Mouse (Mus musculus): ENCODE data around the gene Itga2.

Gene Itga2

DNA sequence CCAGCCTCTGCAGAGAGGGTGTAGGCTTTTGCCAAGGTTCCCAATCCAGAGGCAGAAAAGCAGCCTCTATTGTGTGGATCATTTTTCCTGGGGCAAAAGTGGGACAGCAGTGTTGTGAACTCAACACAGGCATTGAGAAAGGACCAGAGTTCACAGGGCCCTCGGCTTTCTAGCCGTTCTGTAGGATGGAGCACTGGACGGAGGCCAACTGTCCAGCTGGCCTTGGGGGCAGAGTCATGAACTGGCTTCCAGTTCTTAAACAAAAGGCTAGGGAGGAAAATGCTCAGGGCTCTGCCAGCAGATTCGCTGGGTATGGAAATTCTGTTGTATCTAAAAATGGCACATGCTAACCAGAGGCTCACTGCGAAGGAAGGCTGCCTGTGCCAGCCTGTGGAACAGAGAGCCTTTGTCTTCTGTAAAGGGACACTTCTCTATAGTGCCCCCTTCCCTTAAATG is 93.3 kb downstream of the Itga2 start:
- in situ Hi-C loops (cut with MboI; ENCODE audit: low pct_unique_long_range_greater_than_20kb in 1 of 2, low sequenced_read_pairs in 2 of 2, unreplicated experiment in 1 of 2): loop anchor here in 1 of 2 experiments (25.0 kb wide), 1 partner anchor 124 kb away; no protein-coding TSS in a partner anchor

- in situ Hi-C loops (cut with MboI; ENCODE audit: low pct_unique_long_range_greater_than_20kb in 1 of 2, low sequenced_read_pairs in 2 of 2, unreplicated experiment in 1 of 2): loop anchor here in 1 of 2 experiments (25.0 kb wide), 1 partner anchor 125 kb away; no protein-coding TSS in a partner anchor
These were observed 94.8 kb downstream of the Itga2 start for GRCm38 (mm10) chr13:114837061-114837460.

DNA sequence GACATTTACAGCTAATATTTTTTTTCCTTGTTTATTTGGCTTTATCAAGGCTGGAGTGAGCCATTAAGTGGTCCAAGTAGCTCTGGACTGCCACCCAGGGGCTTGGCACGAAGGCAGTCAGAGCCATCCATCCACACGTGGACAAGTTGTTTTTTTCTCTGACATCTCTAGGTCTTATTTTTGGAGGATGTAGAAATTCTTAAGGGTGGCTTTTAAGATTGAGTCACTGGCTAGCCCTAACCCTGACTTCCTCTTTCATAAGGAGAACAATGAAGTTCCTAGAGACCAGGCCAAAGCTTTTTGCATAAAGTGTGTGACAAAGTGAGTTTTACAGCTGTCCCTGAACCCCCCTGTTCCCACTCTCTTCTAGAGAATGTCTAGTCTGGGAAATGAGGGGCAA is 97.3 kb downstream of the Itga2 start:
- in situ Hi-C loops (cut with MboI; ENCODE audit: low pct_unique_long_range_greater_than_20kb in 1 of 2, low sequenced_read_pairs in 2 of 2, unreplicated experiment in 1 of 2): loop anchor here in 1 of 2 experiments (25.0 kb wide), 1 partner anchor 128 kb away; no protein-coding TSS in a partner anchor

DNA sequence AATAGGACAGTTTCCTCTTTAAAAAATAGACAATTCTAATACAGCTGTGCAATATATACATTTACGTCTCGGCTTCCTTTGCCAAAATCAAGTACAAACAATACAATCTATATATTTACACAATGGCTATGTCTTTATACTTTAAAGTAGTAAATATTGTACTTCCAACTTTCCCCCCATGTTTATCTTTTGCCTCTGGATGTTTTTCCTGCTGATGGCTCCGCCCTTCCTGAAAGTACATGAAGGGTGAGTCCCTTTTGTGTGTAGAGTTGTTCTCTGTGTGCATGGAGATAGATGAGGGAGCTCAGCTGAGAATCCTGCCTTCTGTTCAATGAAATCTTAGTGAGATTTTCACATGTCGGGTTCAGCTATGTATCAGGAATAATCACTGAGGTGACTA is 98.5 kb downstream of the Itga2 start:
- in situ Hi-C loops (cut with MboI; ENCODE audit: low pct_unique_long_range_greater_than_20kb in 1 of 2, low sequenced_read_pairs in 2 of 2, unreplicated experiment in 1 of 2): loop anchor here in 1 of 2 experiments (25.0 kb wide), 1 partner anchor 129 kb away; no protein-coding TSS in a partner anchor

DNA sequence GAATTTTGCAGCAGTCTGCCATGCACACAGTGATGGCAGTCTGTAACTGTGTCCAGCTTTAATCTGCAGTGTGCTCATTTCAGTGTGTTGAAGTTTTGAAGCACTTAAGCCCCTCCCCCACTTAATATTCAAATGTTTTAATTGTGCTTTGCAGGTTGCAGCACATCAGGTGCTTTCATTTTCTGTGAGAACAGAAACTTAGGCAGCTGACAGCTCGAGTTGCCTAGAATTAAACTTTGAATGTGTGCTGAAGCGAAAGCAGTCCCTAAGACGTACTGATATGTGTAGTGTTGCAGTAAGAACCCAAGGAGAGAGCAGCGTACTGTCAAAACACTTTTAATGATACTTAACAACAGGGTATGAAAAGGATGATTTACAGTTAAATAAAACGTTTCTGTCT is 99.1 kb downstream of the Itga2 start:
- in situ Hi-C loops (cut with MboI; ENCODE audit: low pct_unique_long_range_greater_than_20kb in 1 of 2, low sequenced_read_pairs in 2 of 2, unreplicated experiment in 1 of 2): loop anchor here in 1 of 2 experiments (25.0 kb wide), 1 partner anchor 130 kb away; no protein-coding TSS in a partner anchor

- in situ Hi-C loops (cut with MboI; ENCODE audit: low pct_unique_long_range_greater_than_20kb in 1 of 2, low sequenced_read_pairs in 2 of 2, unreplicated experiment in 1 of 2): loop anchor here in 1 of 2 experiments (25.0 kb wide), 1 partner anchor 131 kb away; no protein-coding TSS in a partner anchor
These were observed 100.5 kb downstream of the Itga2 start for GRCm38 (mm10) chr13:114831367-114831833.

DNA sequence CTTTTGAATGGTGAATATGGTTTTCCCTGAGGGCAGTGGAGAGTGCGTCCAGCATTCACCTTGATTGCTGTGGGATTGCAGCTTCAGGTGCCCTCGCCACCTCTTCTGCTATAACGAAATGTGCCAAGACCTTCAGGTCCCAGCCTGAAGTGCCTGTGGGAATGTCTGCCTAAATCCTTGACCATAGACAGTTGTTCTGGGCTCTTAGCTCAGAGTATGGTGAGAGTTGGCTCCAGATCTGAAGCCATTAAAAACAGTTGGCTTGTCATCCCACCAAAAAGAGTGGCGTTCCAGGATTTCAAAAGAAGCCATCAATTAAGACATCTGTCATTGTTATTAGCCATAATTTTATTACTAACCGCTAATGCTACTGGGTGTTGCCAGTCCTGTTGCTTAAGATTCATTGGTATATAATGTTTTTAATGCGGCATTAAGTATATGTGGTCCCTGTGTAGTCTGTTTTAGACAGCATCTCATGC is 106.5 kb downstream of the Itga2 start:
- in situ Hi-C loops (cut with MboI; ENCODE audit: low pct_unique_long_range_greater_than_20kb in 1 of 2, low sequenced_read_pairs in 2 of 2, unreplicated experiment in 1 of 2): loop anchor here in 1 of 2 experiments (25.0 kb wide), 1 partner anchor 137 kb away; no protein-coding TSS in a partner anchor

- in situ Hi-C loops (cut with MboI; ENCODE audit: low pct_unique_long_range_greater_than_20kb in 1 of 2, low sequenced_read_pairs in 2 of 2, unreplicated experiment in 1 of 2): no loop called here
These were observed 109.0 kb downstream of the Itga2 start for GRCm38 (mm10) chr13:114822871-114823270.

DNA sequence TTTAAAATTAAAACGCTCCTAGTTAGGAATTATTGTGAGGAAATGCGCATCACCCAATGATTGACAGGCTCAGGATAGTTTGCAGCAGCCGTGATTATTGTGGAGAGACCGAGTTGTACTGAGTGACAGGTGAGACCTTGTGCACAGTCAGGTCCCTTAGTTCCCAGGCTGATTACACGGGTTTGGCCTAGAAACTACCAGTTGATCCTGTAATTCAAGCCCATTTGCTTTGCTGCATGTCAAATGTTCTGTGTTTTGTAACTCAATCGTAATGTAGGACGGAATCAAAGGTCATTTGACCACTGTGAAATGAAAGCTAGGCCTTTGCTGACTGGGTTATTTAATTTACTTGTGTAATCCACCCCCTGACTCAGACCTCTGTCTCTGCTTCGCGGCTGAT is 113.4 kb downstream of the Itga2 start:
- in situ Hi-C loops (cut with MboI; ENCODE audit: low pct_unique_long_range_greater_than_20kb in 1 of 2, low sequenced_read_pairs in 2 of 2, unreplicated experiment in 1 of 2): no loop called here

GRCm38 (mm10) chr13:114817751-114818360 is 114.0 kb downstream of the Itga2 start, which contains the start of gene Mocs2:
TSS of gene Mocs2 (plus strand) at chr13:114818236.
- in situ Hi-C loops (cut with MboI; ENCODE audit: low pct_unique_long_range_greater_than_20kb in 1 of 2, low sequenced_read_pairs in 2 of 2, unreplicated experiment in 1 of 2): no loop called here

- in situ Hi-C loops (cut with MboI; ENCODE audit: low pct_unique_long_range_greater_than_20kb in 1 of 2, low sequenced_read_pairs in 2 of 2, unreplicated experiment in 1 of 2): no loop called here
These were observed 122.2 kb downstream of the Itga2 start for GRCm38 (mm10) chr13:114809624-114810210.

GRCm38 (mm10) chr13:114802971-114803370 is 128.9 kb downstream of the Itga2 start:
- in situ Hi-C loops (cut with MboI; ENCODE audit: low pct_unique_long_range_greater_than_20kb in 1 of 2, low sequenced_read_pairs in 2 of 2, unreplicated experiment in 1 of 2): no loop called here

- in situ Hi-C loops (cut with MboI; ENCODE audit: low pct_unique_long_range_greater_than_20kb in 1 of 2, low sequenced_read_pairs in 2 of 2, unreplicated experiment in 1 of 2): no loop called here
These were observed 130.0 kb downstream of the Itga2 start for GRCm38 (mm10) chr13:114801857-114802256.

GRCm38 (mm10) chr13:114793250-114794030 is 138.5 kb downstream of the Itga2 start:
- in situ Hi-C loops (cut with MboI; ENCODE audit: low pct_unique_long_range_greater_than_20kb in 1 of 2, low sequenced_read_pairs in 2 of 2, unreplicated experiment in 1 of 2): loop anchor here (25.0 kb wide), 2 partner anchors 631 to 906 kb away; no protein-coding TSS in a partner anchor

- in situ Hi-C loops (cut with MboI; ENCODE audit: low pct_unique_long_range_greater_than_20kb in 1 of 2, low sequenced_read_pairs in 2 of 2, unreplicated experiment in 1 of 2): loop anchor here (25.0 kb wide), 2 partner anchors 629 to 904 kb away; no protein-coding TSS in a partner anchor
These were observed 140.4 kb downstream of the Itga2 start for GRCm38 (mm10) chr13:114791511-114791910.

Measured in mouse embryonic stem cell (cell line).